Mouse (Mus musculus) E14TG2a.4 (cell line): ENCODE results near the gene Dusp1.
A peak's percentile ranks its signal among the peaks of the same experiment; 100 is the strongest.

Experiments used
- H3K27me3 ChIP-seq: 2 replicates; pipeline ENCODE4 v1.6.1; 2014; ENCODE audit warnings: low read length, control low read depth; ENCODE audit not compliant: insufficient read depth
- H3K36me3 ChIP-seq: 2 replicates; pipeline ENCODE4 v1.6.1; 2014; ENCODE audit warnings: low read length, control low read depth; ENCODE audit not compliant: insufficient read depth
- H3K4me1 ChIP-seq: replicated peaks from 2 replicates; pipeline ENCODE4 v1.6.1; 2014; ENCODE audit warnings: low read depth, low read length, control low read depth
- H3K4me3 ChIP-seq: replicated peaks from 2 replicates; pipeline ENCODE4 v1.5.1; 2014; ENCODE audit warnings: mild to moderate bottlenecking, low read length
- H3K9me3 ChIP-seq: 2 replicates; pipeline ENCODE4 v1.6.1; 2014; ENCODE audit warnings: low read length, control low read depth
- CTCF ChIP-seq: conservative IDR thresholded peaks from 2 replicates; pipeline ENCODE4 v1.5.1; 2014; ENCODE audit warnings: low read length
- NANOG ChIP-seq: IDR thresholded peaks from 2 replicates; pipeline ENCODE4 v1.6.1; 2014; ENCODE audit warnings: borderline replicate concordance, low read length, mixed read lengths
- POU5F1 ChIP-seq: IDR thresholded peaks from 2 replicates; pipeline ENCODE4 v1.6.1; 2014; ENCODE audit warnings: low read length, borderline replicate concordance

The Dusp1 gene

GRCm38 (mm10) chr17:26466741-26467150 lies 95.2 kb downstream of the Dusp1 start:
- peak; percentile 62 for TF ChIP-seq CTCF
- no peak for TF ChIP-seq POU5F1
- H3K9me3 ChIP-seq = no peaks in the 10 kb centered on the region
- no peaks in the 10 kb centered on the region for H3K36me3 ChIP-seq
- H3K27me3 ChIP-seq = peaks cover 10% of the 10 kb centered on the region; the same call in 1 of the 2 replicates
- H3K4me3 ChIP-seq = no peak overlapping the region
- peaks cover 47% of the 10 kb centered on the region for H3K4me1 ChIP-seq

- no peaks in the 10 kb centered on the region for H3K36me3 ChIP-seq
- H3K9me3 ChIP-seq = no peaks in the 10 kb centered on the region
- 0 out of 2 replicates have a peak, but pooled peaks cover 5% of the 10 kb centered on the region for H3K27me3 ChIP-seq
- no peak overlapping the region for H3K4me3 ChIP-seq
- TF ChIP-seq CTCF (no peak), NANOG (no peak), POU5F1 (no peak)
- peaks cover 47% of the 10 kb centered on the region for H3K4me1 ChIP-seq
These were observed 97.0 kb downstream of the Dusp1 start for GRCm38 (mm10) chr17:26464972-26465371.

GRCm38 (mm10) chr17:26464481-26464880 lies 97.4 kb downstream of the Dusp1 start:
- H3K36me3 ChIP-seq = no peaks in the 10 kb centered on the region
- TF ChIP-seq POU5F1 (no peak), CTCF (no peak), NANOG (no peak)

DNA sequence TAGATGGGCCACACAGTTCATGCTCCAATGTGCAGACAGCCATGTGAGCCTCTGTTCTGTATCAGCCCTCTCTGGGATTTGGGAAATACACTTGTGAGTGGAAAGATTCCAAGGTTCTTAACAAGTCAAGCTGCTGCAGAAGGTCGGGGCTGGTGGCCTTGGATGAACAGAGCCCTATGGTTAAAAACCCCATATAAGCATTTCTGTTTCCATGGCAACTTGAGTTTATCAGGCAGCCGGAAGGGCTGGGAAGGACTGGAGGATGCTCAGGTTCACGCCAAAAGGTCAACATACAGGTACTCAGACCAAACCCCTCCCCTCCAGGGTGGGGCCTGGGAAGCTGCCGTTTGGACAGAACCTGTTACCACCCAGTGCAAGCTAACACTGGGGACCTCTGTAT lies 97.9 kb downstream of the Dusp1 start:
- Histone ChIP-seq H3K4me1 (peaks cover 47% of the 10 kb centered on the region), H3K27me3 (0 out of 2 replicates have a peak, but pooled peaks cover 4% of the 10 kb centered on the region), H3K36me3 (no peaks in the 10 kb centered on the region), H3K4me3 (no peak overlapping the region), H3K9me3 (no peaks in the 10 kb centered on the region)
- TF ChIP-seq POU5F1 (no peak), CTCF (no peak), NANOG (no peak)

More at GRCm38 (mm10) chr17:26464481-26464880, 97.4 kb downstream of the Dusp1 start:
- H3K27me3 ChIP-seq = 0 out of 2 replicates have a peak, but pooled peaks cover 4% of the 10 kb centered on the region
- H3K9me3 ChIP-seq = no peaks in the 10 kb centered on the region
- H3K4me1 ChIP-seq = peaks cover 47% of the 10 kb centered on the region
- no peak overlapping the region for H3K4me3 ChIP-seq

- H3K27me3 ChIP-seq = 0 out of 2 replicates have a peak, but pooled peaks cover 2% of the 10 kb centered on the region
- H3K4me1 ChIP-seq = peaks cover 47% of the 10 kb centered on the region
- H3K4me3 ChIP-seq = no peak overlapping the region
- no peaks in the 10 kb centered on the region for H3K9me3 ChIP-seq
- TF ChIP-seq NANOG (no peak), POU5F1 (no peak), CTCF (no peak)
- H3K36me3 ChIP-seq = no peaks in the 10 kb centered on the region
These were observed 98.5 kb downstream of the Dusp1 start for GRCm38 (mm10) chr17:26463432-26463831.

DNA sequence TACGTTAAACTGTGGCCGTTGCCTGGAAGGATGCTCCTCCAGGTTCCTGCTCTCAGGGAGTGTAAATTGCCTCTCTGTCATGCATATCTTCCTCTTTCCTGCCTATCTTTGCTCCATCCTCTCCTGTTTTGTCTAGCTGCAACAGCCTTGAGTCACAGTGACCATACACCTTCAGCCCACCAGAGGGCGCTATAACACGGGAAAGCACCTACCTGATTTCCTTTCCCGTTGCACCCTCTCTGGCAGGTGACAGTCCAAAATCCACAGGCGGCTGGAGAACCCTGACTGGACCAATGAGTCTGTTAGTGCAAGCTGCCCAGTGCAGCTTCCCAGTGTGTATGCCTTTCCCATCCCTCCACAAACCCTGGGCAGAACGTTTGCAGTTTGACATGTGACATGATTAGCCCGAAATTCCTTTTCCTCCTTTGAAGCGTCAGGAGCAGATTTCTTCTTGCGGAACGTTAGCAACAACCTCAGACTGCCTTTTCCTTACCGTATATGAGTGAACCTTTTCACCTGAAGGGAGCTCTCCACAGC lies 99.2 kb downstream of the Dusp1 start:
- Histone ChIP-seq H3K9me3 (no peaks in the 10 kb centered on the region), H3K27me3 (0 out of 2 replicates have a peak, but pooled peaks cover 5% of the 10 kb centered on the region), H3K4me3 (no peak overlapping the region), H3K4me1 (peaks cover 41% of the 10 kb centered on the region), H3K36me3 (no peaks in the 10 kb centered on the region)
- peak; percentile 91 for TF ChIP-seq CTCF
- TF ChIP-seq NANOG = no peak

- no peak for TF ChIP-seq CTCF
- TF ChIP-seq POU5F1 = no peak
- no peak for TF ChIP-seq NANOG
- H3K4me1 ChIP-seq = peaks cover 9% of the 10 kb centered on the region
- no peak overlapping the region for H3K4me3 ChIP-seq
- 0 out of 2 replicates have a peak, but pooled peaks cover 10% of the 10 kb centered on the region for H3K27me3 ChIP-seq
- no peaks in the 10 kb centered on the region for H3K36me3 ChIP-seq
- no peaks in the 10 kb centered on the region for H3K9me3 ChIP-seq
These were observed 103.9 kb downstream of the Dusp1 start for GRCm38 (mm10) chr17:26458049-26458448.

GRCm38 (mm10) chr17:26457506-26457905 lies 104.4 kb downstream of the Dusp1 start:
- Histone ChIP-seq H3K27me3 (0 out of 2 replicates have a peak, but pooled peaks cover 10% of the 10 kb centered on the region), H3K4me1 (peaks cover 4% of the 10 kb centered on the region), H3K36me3 (no peaks in the 10 kb centered on the region), H3K4me3 (no peak overlapping the region), H3K9me3 (no peaks in the 10 kb centered on the region)
- TF ChIP-seq NANOG = no peak
